Mouse (Mus musculus): Measurements from ENCODE around the gene Sec1.

- no peak for TF ChIP-seq TCF3 (IDR thresholded peaks at IDR 0.05; ENCODE audit: insufficient read length, low read depth)
- no peak for TF ChIP-seq POLR2AphosphoS2 (IDR thresholded peaks at IDR 0.05; ENCODE audit: insufficient read length, low read depth)
- no peak for TF ChIP-seq MYOG (IDR thresholded peaks at IDR 0.05; ENCODE audit: control insufficient read depth in 1 of 3, insufficient read depth in 1 of 3, insufficient read length in 2 of 3, low read depth in 2 of 3)
Measured at GRCm38 (mm10) chr7:45678513-45678912, 15.7 kb downstream of the Sec1 start.

Measured in myocyte (in vitro differentiated cells).